Mouse (Mus musculus) kidney, adult 2 months (tissue): Measurements from ENCODE around the gene Lrrfip2.

Experiments
- CTCF ChIP-seq: fragments of 200-500 bp; conservative IDR thresholded peaks from 2 replicates; pipeline ENCODE4 v1.5.1; 2011; ENCODE audit warnings: low read depth, mild to moderate bottlenecking, control low read depth, low read length, moderate library complexity, mixed read lengths; ENCODE audit not compliant: insufficient read depth, insufficient read length
- POLR2A ChIP-seq: fragments of 200-500 bp; IDR thresholded peaks from one replicate; pipeline ENCODE4 v1.6.1; 2011; ENCODE audit warnings: low read depth, low read length, control low read depth

- TF ChIP-seq CTCF = no peak
- TF ChIP-seq POLR2A = no peak
Observed at GRCm38 (mm10) chr9:111200208-111200607, 82.8 kb downstream of the Lrrfip2 start.
